Mouse (Mus musculus) midbrain, postnatal 0 days (tissue): ENCODE results near the gene Gli2. TPM values are rescaled to one million over a fixed set of nuclear protein-coding genes. Genes with fewer than 3 reads are reported as not detected.
A peak's percentile ranks its signal among the peaks of the same experiment; 100 is the strongest.

Experiments
- ATAC-seq: fragments of 200-750 bp; cut with Nextera tagmentation; 2 replicates; pipeline ENCODE4 v1.8.0; 2017; ENCODE audit warnings: moderate number of reproducible peaks, mild to moderate bottlenecking, moderate TSS enrichment, moderate library complexity; ENCODE audit not compliant: low FRiP score
- DNase-seq: peaks from one replicate; pipeline ENCODE4 v3.0.0-alpha.2; 2015; ENCODE audit warnings: low spot score
- H3K27ac ChIP-seq: fragments of 300-500 bp; sonication (generic); 2 replicates; pipeline ENCODE4 v1.5.1; 2014; ENCODE audit warnings: low read depth, mild to moderate bottlenecking, low read length, mixed read lengths
- H3K27me3 ChIP-seq: fragments of 300-500 bp; sonication (generic); 2 replicates; pipeline ENCODE4 v1.6.1; 2014; ENCODE audit warnings: low read length, control low read depth, mixed read lengths; ENCODE audit not compliant: insufficient read depth
- H3K36me3 ChIP-seq: fragments of 300-500 bp; sonication (generic); 2 replicates; pipeline ENCODE4 v1.6.1; 2014; ENCODE audit warnings: low read length, control low read depth, mixed read lengths; ENCODE audit not compliant: insufficient read depth
- H3K4me1 ChIP-seq: fragments of 300-500 bp; sonication (generic); 2 replicates; pipeline ENCODE4 v1.6.1; 2014; ENCODE audit warnings: mild to moderate bottlenecking, control low read depth, antibody characterized with exemption, low read length, mixed read lengths; ENCODE audit not compliant: insufficient read depth
- H3K4me2 ChIP-seq: fragments of 300-500 bp; sonication (generic); 2 replicates; pipeline ENCODE4 v1.6.1; 2014; ENCODE audit warnings: low read depth, mild to moderate bottlenecking, low read length, mixed read lengths; ENCODE audit not compliant: poor library complexity, severe bottlenecking
- H3K4me3 ChIP-seq: fragments of 300-500 bp; sonication (generic); 2 replicates; pipeline ENCODE4 v1.5.1; 2014; ENCODE audit warnings: low read depth, mild to moderate bottlenecking, low read length, moderate library complexity
- H3K9ac ChIP-seq: fragments of 300-500 bp; sonication (generic); replicated peaks from 2 replicates; pipeline ENCODE4 v1.6.1; 2014; ENCODE audit warnings: mild to moderate bottlenecking, low read length, moderate library complexity, mixed read lengths; ENCODE audit not compliant: poor library complexity, severe bottlenecking
- H3K9me3 ChIP-seq: fragments of 300-500 bp; sonication (generic); 2 replicates; pipeline ENCODE4 v1.6.1; 2016; ENCODE audit warnings: low read length, control low read depth
- CTCF ChIP-seq: IDR thresholded peaks from 2 replicates; pipeline ENCODE4 v1.5.1; 2016; ENCODE audit warnings: antibody characterized with exemption, mild to moderate bottlenecking
- WGBS: fragments of 180-500 bp; shearing (Covaris S2); extraction: QIAGEN DNeasy Blood & Tissue Kit; methylation state at CpG from one replicate; pipeline ENCODE4 v1.1.7; 2014; 5-methylcytosine and 5-hydroxymethylcytosine counted together
- microRNA-seq: library from miRNA; unstranded; fragments of <30 nt; microRNA quantifications from one replicate; pipeline ENCODE4, GENCODE M21; 2016; ENCODE audit warnings: borderline number of aligned reads
- polyA plus RNA-seq: library from polyadenylated mRNA; unstranded; fragments of >200 nt; fragmentation: Nextera tagmentation; extraction: Ambion mirVana; gene quantifications from 2 replicates; pipeline ENCODE4 v1.2.1, GENCODE M21; 2015
- total RNA-seq: library from RNA; depleted of rRNA; stranded (reverse); fragments of >200 nt; gene quantifications from 2 replicates; pipeline ENCODE4 v1.2.3, GENCODE M21; 2014

Gli2 gene
- total and polyA plus RNA-seq, 2 experiments from 2014 or later, result 0.84 to 4.7 TPM

- no peak overlapping the region for H3K9ac ChIP-seq
- no peak overlapping the region for H3K4me3 ChIP-seq
- DNase-seq (peak; percentile 47), ATAC-seq (no peak)
- no peaks in the 10 kb centered on the region for H3K27me3 ChIP-seq
- no peaks in the 10 kb centered on the region for H3K36me3 ChIP-seq
- no peak for TF ChIP-seq CTCF
- H3K4me2 ChIP-seq, result no peak overlapping the region
- no peaks in the 10 kb centered on the region for H3K4me1 ChIP-seq
- H3K27ac ChIP-seq, result no peak overlapping the region
- H3K9me3 ChIP-seq, result no peaks in the 10 kb centered on the region
- WGBS, result 62% methylated on average over 18 of the region's 18 CpGs
Observed at GRCm38 (mm10) chr1:118795415-118796167, 257.8 kb downstream of the Gli2 start.

- WGBS, result 91% methylated on average over 2 of the region's 2 CpGs
- no peaks in the 10 kb centered on the region for H3K36me3 ChIP-seq
- H3K27ac ChIP-seq, result no peak overlapping the region
- H3K4me1 ChIP-seq, result no peaks in the 10 kb centered on the region
- no peak overlapping the region for H3K4me3 ChIP-seq
- no peak overlapping the region for H3K4me2 ChIP-seq
- no peak overlapping the region for H3K9ac ChIP-seq
- DNase-seq, result no peak
- no peak for ATAC-seq
- H3K9me3 ChIP-seq, result no peaks in the 10 kb centered on the region
- no peaks in the 10 kb centered on the region for H3K27me3 ChIP-seq
- no peak for TF ChIP-seq CTCF
Observed at GRCm38 (mm10) chr1:118789871-118790270, 263.5 kb downstream of the Gli2 start.

GRCm38 (mm10) chr1:118789468-118789867 is 264.0 kb downstream of the Gli2 start:
- WGBS, result 61% methylated on average over 3 of the region's 3 CpGs
- no peak overlapping the region for H3K4me3 ChIP-seq
- no peaks in the 10 kb centered on the region for H3K27me3 ChIP-seq
- ATAC-seq (no peak), DNase-seq (peak; percentile 57)
- no peak overlapping the region for H3K27ac ChIP-seq
- H3K36me3 ChIP-seq, result no peaks in the 10 kb centered on the region
- H3K4me2 ChIP-seq, result no peak overlapping the region
- no peaks in the 10 kb centered on the region for H3K4me1 ChIP-seq
- H3K9me3 ChIP-seq, result no peaks in the 10 kb centered on the region
- H3K9ac ChIP-seq, result no peak overlapping the region
- no peak for TF ChIP-seq CTCF

- no peak overlapping the region for H3K4me2 ChIP-seq
- no peak for DNase-seq
- H3K4me3 ChIP-seq, result no peak overlapping the region
- H3K36me3 ChIP-seq, result no peaks in the 10 kb centered on the region
- WGBS, result 85% methylated on average over 5 of the region's 5 CpGs
- peak; percentile 44; the same call in 1 of the 2 replicates for ATAC-seq
- no peaks in the 10 kb centered on the region for H3K4me1 ChIP-seq
- TF ChIP-seq CTCF, result no peak
- no peaks in the 10 kb centered on the region for H3K27me3 ChIP-seq
- no peak overlapping the region for H3K9ac ChIP-seq
- no peaks in the 10 kb centered on the region for H3K9me3 ChIP-seq
- H3K27ac ChIP-seq, result no peak overlapping the region
Observed at GRCm38 (mm10) chr1:118788813-118789212, 264.6 kb downstream of the Gli2 start.

GRCm38 (mm10) chr1:118787486-118787885 is 265.9 kb downstream of the Gli2 start:
- H3K4me2 ChIP-seq, result no peak overlapping the region
- H3K36me3 ChIP-seq, result no peaks in the 10 kb centered on the region
- 88% methylated on average over 3 of the region's 3 CpGs for WGBS
- no peak for ATAC-seq
- no peaks in the 10 kb centered on the region for H3K4me1 ChIP-seq
- H3K9me3 ChIP-seq, result no peaks in the 10 kb centered on the region
- no peaks in the 10 kb centered on the region for H3K27me3 ChIP-seq
- no peak overlapping the region for H3K27ac ChIP-seq
- no peak overlapping the region for H3K9ac ChIP-seq
- no peak for TF ChIP-seq CTCF
- H3K4me3 ChIP-seq, result no peak overlapping the region
- no peak for DNase-seq

Small RNA genes lying within 50 kb of the gene (microRNA-seq; reads per million reads assigned to microRNA genes)
- gene Mir6346, result not detected
